Mouse (Mus musculus) erythroblast, embryonic 14.5 days (primary cell): Measurements from ENCODE around the gene Zdhhc22.

Experiments used
- GATA1 ChIP-seq: IDR thresholded peaks from 2 replicates; pipeline ENCODE4 v1.6.1; 2012; ENCODE audit warnings: low read length, inconsistent platforms, mixed read lengths
- TAL1 ChIP-seq: IDR thresholded peaks from 3 replicates; pipeline ENCODE4 v1.6.1; 2012; ENCODE audit warnings: low read length, inconsistent platforms, mixed read lengths

DNA sequence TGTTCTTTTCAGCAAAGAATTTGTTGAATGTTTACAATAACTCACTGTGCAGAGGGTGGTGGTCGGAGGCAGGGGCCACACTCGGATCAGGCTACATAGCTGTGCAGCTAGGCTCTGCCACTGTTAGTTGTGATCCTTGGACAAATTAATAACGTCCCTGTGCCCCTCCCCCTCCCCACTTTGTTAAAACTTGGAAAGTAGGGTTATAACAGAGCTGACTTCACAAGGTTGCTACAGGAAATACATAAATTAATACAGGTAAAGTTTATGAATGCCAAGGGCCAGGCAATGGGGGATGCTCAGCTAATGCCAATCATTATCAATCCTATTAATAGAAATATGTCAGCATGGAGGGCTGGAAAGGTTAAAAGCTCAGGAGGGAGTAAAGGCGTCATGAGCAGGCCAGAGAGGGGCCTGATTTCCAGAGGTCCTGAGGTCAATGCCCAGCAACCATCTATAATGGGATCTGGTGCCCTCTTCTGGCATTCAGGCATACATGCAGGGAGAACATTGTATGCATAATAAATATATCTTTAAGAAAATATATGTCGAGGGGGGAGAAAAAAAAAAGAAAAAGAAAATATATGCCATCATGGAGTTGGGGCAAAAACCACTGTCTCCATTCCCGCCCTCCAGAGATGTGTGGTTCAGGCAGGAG, 13.6 kb downstream of the Zdhhc22 start:
- TF ChIP-seq TAL1 = no peak
- TF ChIP-seq GATA1 = no peak
